Mouse (Mus musculus): ENCODE data around the gene Grin2c.

Gene Grin2c

GRCm38 (mm10) chr11:115232889-115233288, 34.2 kb downstream of the Grin2c start:
- in situ Hi-C loops (cut with MboI, MseI): no loop called here

- in situ Hi-C loops (cut with MboI, MseI): no loop called here
These were observed 35.1 kb downstream of the Grin2c start for GRCm38 (mm10) chr11:115231924-115232323.

GRCm38 (mm10) chr11:115231168-115231915, 35.7 kb downstream of the Grin2c start:
- in situ Hi-C loops (cut with MboI, MseI): no loop called here

- in situ Hi-C loops (cut with MboI, MseI): no loop called here
These were observed 37.8 kb downstream of the Grin2c start for GRCm38 (mm10) chr11:115229021-115229930.

- in situ Hi-C loops (cut with MboI, MseI): no loop called here
These were observed 38.6 kb downstream of the Grin2c start for GRCm38 (mm10) chr11:115228430-115228829.

- in situ Hi-C loops (cut with MboI, MseI): no loop called here
These were observed 39.4 kb downstream of the Grin2c start for GRCm38 (mm10) chr11:115227640-115228039.

- in situ Hi-C loops (cut with MboI, MseI): no loop called here
These were observed 40.1 kb downstream of the Grin2c start for GRCm38 (mm10) chr11:115226811-115227491.

- in situ Hi-C loops (cut with MboI, MseI): no loop called here
These were observed 41.7 kb downstream of the Grin2c start for GRCm38 (mm10) chr11:115225301-115225700.

- in situ Hi-C loops (cut with MboI, MseI): loop anchor here (5.0 kb wide), 1 partner anchor 952 kb away; no protein-coding TSS in a partner anchor
These were observed 42.2 kb downstream of the Grin2c start for GRCm38 (mm10) chr11:115224889-115225288.

GRCm38 (mm10) chr11:115223877-115224276, 43.2 kb downstream of the Grin2c start:
- in situ Hi-C loops (cut with MboI, MseI): loop anchor here (5.0 kb wide), 1 partner anchor 953 kb away; no protein-coding TSS in a partner anchor

GRCm38 (mm10) chr11:115223451-115223850, 43.6 kb downstream of the Grin2c start:
- in situ Hi-C loops (cut with MboI, MseI): loop anchor here (5.0 kb wide), 1 partner anchor 954 kb away; no protein-coding TSS in a partner anchor

GRCm38 (mm10) chr11:115222570-115222969, 44.5 kb downstream of the Grin2c start:
- in situ Hi-C loops (cut with MboI, MseI): loop anchor here (5.0 kb wide), 1 partner anchor 955 kb away; no protein-coding TSS in a partner anchor

- in situ Hi-C loops (cut with MboI, MseI): loop anchor here (5.0 kb wide), 1 partner anchor 955 kb away; no protein-coding TSS in a partner anchor
These were observed 45.0 kb downstream of the Grin2c start for GRCm38 (mm10) chr11:115222077-115222476.

GRCm38 (mm10) chr11:115219685-115220084, 47.4 kb downstream of the Grin2c start:
- in situ Hi-C loops (cut with MboI, MseI): loop anchor here (5.0 kb wide), 1 partner anchor 958 kb away; no protein-coding TSS in a partner anchor

GRCm38 (mm10) chr11:115219263-115219662, 47.8 kb downstream of the Grin2c start:
- in situ Hi-C loops (cut with MboI, MseI): no loop called here

GRCm38 (mm10) chr11:115217439-115218410, 49.3 kb downstream of the Grin2c start:
- in situ Hi-C loops (cut with MboI, MseI): no loop called here

GRCm38 (mm10) chr11:115215123-115215522, 51.9 kb downstream of the Grin2c start:
- in situ Hi-C loops (cut with MboI, MseI): no loop called here

- in situ Hi-C loops (cut with MboI, MseI): no loop called here
These were observed 54.9 kb downstream of the Grin2c start for GRCm38 (mm10) chr11:115212116-115212515.

GRCm38 (mm10) chr11:115209958-115210357, 57.1 kb downstream of the Grin2c start:
- in situ Hi-C loops (cut with MboI, MseI): loop anchor here (5.0 kb wide), 2 partner anchors 52 to 983 kb away; no protein-coding TSS in a partner anchor
